Mouse (Mus musculus) ES-E14 (cell line): ENCODE measurements around the gene Ptprm. TPM values are rescaled to one million over a fixed set of nuclear protein-coding genes. Genes with fewer than 3 reads are reported as not detected.

ENCODE experiments used
- DNase-seq: peaks from one replicate; pipeline ENCODE4 v3.0.0-alpha.2; 2013; ENCODE audit warnings: low read depth, low spot score
- H3K27ac ChIP-seq: 2 replicates; pipeline ENCODE4 v1.5.1; 2012; ENCODE audit warnings: low read depth, mild to moderate bottlenecking, low read length, moderate library complexity, mixed read lengths; ENCODE audit not compliant: poor library complexity, insufficient read depth, severe bottlenecking
- H3K36me3 ChIP-seq: 2 replicates; pipeline ENCODE4 v1.6.1; 2012; ENCODE audit warnings: mild to moderate bottlenecking, low read length, moderate library complexity, mixed read lengths; ENCODE audit not compliant: control insufficient read depth, poor library complexity, insufficient read depth, severe bottlenecking
- H3K4me1 ChIP-seq, 2 experiments: fragments of 150-350 bp in 1 of 2; sonication (generic) in 1 of 2; 2 replicates each; pipeline ENCODE4 v1.6.1; 2012; ENCODE audit warnings: low read length in 2 of 2, mild to moderate bottlenecking in 1 of 2, mixed read lengths in 1 of 2; ENCODE audit not compliant: control insufficient read depth in 2 of 2, insufficient read depth in 2 of 2, poor library complexity in 1 of 2
- H3K4me3 ChIP-seq, 2 experiments: fragments of 150-350 bp in 1 of 2; sonication (generic) in 1 of 2; 2 replicates each; pipeline ENCODE4 v1.5.1; 2012; ENCODE audit warnings: low read length in 2 of 2, low read depth in 1 of 2, mild to moderate bottlenecking in 1 of 2, mixed read lengths in 1 of 2; ENCODE audit not compliant: insufficient read depth in 1 of 2, poor library complexity in 1 of 2, severe bottlenecking in 1 of 2
- H3K9ac ChIP-seq: 2 replicates; pipeline ENCODE4 v1.6.1; 2012; ENCODE audit warnings: low read depth, mild to moderate bottlenecking, low read length, mixed read lengths; ENCODE audit not compliant: poor library complexity, insufficient read depth, severe bottlenecking
- H3K9me3 ChIP-seq: fragments of 150-350 bp; sonication (generic); 2 replicates; pipeline ENCODE4 v1.6.1; 2012; ENCODE audit warnings: low read depth, mild to moderate bottlenecking, low read length; ENCODE audit not compliant: control insufficient read depth, insufficient read depth
- CHD2 ChIP-seq: IDR thresholded peaks from 2 replicates; pipeline ENCODE4 v1.6.1; 2014; ENCODE audit warnings: mild to moderate bottlenecking, low read depth, low read length, inconsistent platforms
- HCFC1 ChIP-seq: IDR thresholded peaks from 2 replicates; pipeline ENCODE4 v1.6.1; 2012; ENCODE audit warnings: low read length, inconsistent platforms, borderline replicate concordance; ENCODE audit not compliant: insufficient read depth
- MAFK ChIP-seq: IDR thresholded peaks from 2 replicates; pipeline ENCODE4 v1.6.1; 2014; ENCODE audit warnings: mild to moderate bottlenecking, low read depth, low read length, inconsistent platforms; ENCODE audit not compliant: insufficient read depth
- ZC3H11A ChIP-seq: IDR thresholded peaks from 2 replicates; pipeline ENCODE4 v1.6.1; 2012; ENCODE audit warnings: low read depth, mild to moderate bottlenecking, inconsistent platforms, low read length, borderline replicate concordance
- ZNF384 ChIP-seq: IDR thresholded peaks from 2 replicates; pipeline ENCODE4 v1.6.1; 2012; ENCODE audit warnings: low read depth, low read length, inconsistent platforms
- in situ Hi-C, 2 experiments: fragments of 600-800 bp; cut with MboI; formaldehyde crosslinking; loops; one replicate each; pipeline ENCODE4 v1.15.1; 2025; ENCODE audit warnings: low sequenced_read_pairs in 2 of 2, inconsistent platforms in 1 of 2; ENCODE audit not compliant: unreplicated experiment in 2 of 2
- total RNA-seq: library from RNA; depleted of rRNA; stranded (reverse); fragments of 300-350 nt; gene quantifications from 2 replicates; pipeline ENCODE4 v1.2.3, GENCODE M21; 2012

Ptprm gene
- total RNA-seq, 1 experiment: 2.9 TPM

DNA sequence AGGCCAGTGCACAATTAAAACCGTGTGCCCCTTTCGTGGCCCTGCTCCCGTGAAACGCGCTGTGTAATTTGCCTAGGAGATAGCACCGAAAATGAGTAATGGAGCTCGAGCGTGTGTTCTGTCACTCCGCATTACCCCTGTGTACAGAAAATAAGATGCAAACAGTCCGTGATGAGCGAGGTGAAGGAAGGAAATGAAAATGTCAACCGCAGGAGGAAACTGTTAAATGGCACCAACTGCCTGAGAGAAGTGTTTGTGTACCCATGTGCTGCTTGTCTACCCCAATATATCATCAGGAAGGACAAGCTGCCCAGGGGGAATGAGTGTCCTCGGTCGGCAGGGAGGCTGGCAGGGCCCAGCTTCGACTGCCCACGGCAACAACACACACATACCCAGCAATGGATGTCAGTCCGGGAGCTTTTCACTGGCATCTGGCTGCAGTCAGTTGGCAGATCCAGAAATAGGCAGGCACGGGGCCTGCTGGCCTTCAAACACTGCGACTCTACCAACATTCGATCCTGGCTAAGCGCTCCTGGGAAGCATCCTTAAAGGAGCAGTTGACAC is 79.6 kb downstream of the Ptprm start:
- Histone ChIP-seq H3K9ac (no peak overlapping the region), H3K27ac (no peak overlapping the region), H3K36me3 (no peaks in the 10 kb centered on the region), H3K9me3 (no peaks in the 10 kb centered on the region), H3K4me1 (no peaks in the 10 kb centered on the region), H3K4me3 (no peak overlapping the region)
- no peak for DNase-seq
- in situ Hi-C loops: no loop called here
- TF ChIP-seq ZC3H11A (no peak), CHD2 (no peak)

DNA sequence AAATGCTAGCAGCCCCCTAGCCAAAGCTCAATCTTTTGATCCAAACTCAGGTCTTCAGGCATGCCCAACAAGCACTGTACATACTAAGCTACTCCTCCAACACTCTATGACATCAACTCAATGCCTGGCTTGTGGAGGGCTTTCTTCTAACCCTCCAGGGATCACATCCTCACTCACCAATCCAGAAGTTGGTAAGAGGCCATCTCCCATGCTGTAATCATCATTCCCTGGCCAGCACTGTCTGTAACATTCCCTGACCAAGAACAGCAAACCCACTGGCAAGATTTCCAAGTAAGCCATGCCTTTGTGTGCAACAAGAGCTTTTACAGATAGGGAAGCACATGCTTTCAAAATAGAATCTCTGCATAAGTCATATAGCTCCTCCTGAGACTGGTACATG is 81.3 kb downstream of the Ptprm start:
- no peak for DNase-seq
- TF ChIP-seq MAFK (no peak), ZC3H11A (no peak), HCFC1 (no peak), ZNF384 (no peak)
- H3K4me3 ChIP-seq: no peak overlapping the region
- H3K4me1 ChIP-seq: no peaks in the 10 kb centered on the region
- no peaks in the 10 kb centered on the region for H3K36me3 ChIP-seq
- H3K9me3 ChIP-seq: no peaks in the 10 kb centered on the region
- H3K9ac ChIP-seq: no peak overlapping the region
- H3K27ac ChIP-seq: no peak overlapping the region
- in situ Hi-C loops: no loop called here

DNA sequence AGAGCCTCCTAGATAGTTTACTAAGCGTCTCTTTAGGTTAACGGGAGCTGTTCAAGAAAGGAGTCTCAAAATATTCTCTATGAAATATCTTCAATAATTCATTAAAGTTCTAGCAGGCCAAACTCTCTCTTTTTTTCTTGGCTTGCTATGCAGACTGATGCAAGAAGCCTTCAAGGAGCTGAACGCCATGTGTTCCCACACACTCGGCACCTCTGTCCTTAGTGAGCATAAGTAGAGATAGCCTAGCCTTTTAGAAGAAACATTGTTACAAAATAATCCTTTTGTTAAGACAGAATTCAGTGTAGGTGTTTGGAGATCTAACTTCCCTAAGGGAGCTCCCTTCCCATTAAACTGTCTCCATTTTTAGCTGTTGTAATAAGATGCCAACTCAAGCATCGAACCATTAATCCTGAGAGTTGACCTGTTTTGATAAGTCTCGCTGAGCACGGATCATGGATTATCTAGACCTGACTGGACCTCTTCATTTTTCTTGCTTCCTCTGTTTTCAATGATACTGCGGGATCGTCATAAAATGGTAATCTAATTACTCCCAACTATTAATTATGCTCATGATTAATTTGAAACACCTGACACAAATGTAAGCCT is 85.7 kb downstream of the Ptprm start:
- no peak for TF ChIP-seq ZNF384
- no peak for TF ChIP-seq CHD2
- TF ChIP-seq HCFC1: no peak
- no peak for TF ChIP-seq ZC3H11A
- no peak for TF ChIP-seq MAFK
- Histone ChIP-seq H3K27ac (no peak overlapping the region), H3K4me1 (no peaks in the 10 kb centered on the region), H3K9me3 (no peaks in the 10 kb centered on the region), H3K4me3 (no peak overlapping the region), H3K9ac (no peak overlapping the region), H3K36me3 (no peaks in the 10 kb centered on the region)
- in situ Hi-C loops: no loop called here
- no peak for DNase-seq

DNA sequence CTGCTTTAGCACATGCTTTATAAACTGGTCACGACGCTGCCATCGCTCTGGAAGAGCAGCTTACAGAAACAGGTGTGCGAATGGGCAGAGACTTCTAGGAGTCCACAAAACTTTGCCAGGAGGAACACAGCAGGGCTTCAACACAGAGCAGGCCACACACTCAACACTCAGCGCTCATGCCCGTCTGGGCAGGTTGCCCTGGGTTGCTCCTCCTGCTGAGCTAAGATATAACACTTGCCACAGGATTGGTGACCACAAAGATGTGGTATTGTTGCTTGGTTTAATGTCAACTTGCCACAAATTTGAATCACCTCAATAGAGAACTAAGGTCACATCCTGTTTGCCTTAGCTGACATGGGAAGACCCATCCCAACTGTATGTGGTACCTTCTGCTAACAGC is 88.0 kb downstream of the Ptprm start:
- Histone ChIP-seq H3K9me3 (no peaks in the 10 kb centered on the region), H3K4me3 (no peak overlapping the region), H3K4me1 (no peaks in the 10 kb centered on the region), H3K9ac (no peak overlapping the region), H3K27ac (no peak overlapping the region), H3K36me3 (no peaks in the 10 kb centered on the region)
- no peak for DNase-seq
- in situ Hi-C loops: no loop called here
- TF ChIP-seq MAFK (no peak), ZNF384 (no peak), HCFC1 (no peak), CHD2 (no peak), ZC3H11A (no peak)

DNA sequence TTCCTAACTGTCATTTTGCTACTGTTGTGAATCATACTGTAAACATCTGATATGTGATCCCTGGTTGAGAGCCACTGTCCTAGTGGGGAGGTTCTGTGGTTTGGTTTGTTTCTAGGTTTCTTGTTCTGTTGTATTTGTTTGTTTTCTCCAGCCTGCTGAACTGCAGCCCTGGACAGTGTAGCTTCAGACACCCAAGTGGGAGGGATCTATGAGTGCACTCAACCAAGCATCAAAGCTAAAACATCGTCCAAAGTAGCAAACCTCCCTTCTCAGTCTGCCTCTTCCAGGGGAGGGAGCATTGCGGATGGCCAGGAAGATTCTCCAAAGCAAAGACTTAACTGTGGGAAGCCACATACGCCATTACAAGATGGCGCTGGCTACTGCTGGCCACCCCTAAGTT is 88.7 kb downstream of the Ptprm start:
- Histone ChIP-seq H3K9ac (no peak overlapping the region), H3K36me3 (no peaks in the 10 kb centered on the region), H3K27ac (no peak overlapping the region), H3K4me3 (no peak overlapping the region), H3K4me1 (no peaks in the 10 kb centered on the region), H3K9me3 (no peaks in the 10 kb centered on the region)
- in situ Hi-C loops: no loop called here
- TF ChIP-seq HCFC1 (no peak), MAFK (no peak), ZC3H11A (no peak), ZNF384 (no peak), CHD2 (no peak)
- DNase-seq: no peak
